Mouse (Mus musculus): ENCODE results near the gene Ly9. TPM values are rescaled to one million over a fixed set of nuclear protein-coding genes. Genes with fewer than 3 reads are reported as not detected.

The Ly9 gene
- total RNA-seq, 2 experiments from 2014 or later = not detected

- H3K27ac ChIP-seq = no peak overlapping the region
- no peak overlapping the region for H3K4me3 ChIP-seq
- DNase-seq = no peak
- no peak for TF ChIP-seq CTCF (IDR thresholded peaks at IDR 0.05)
- intact Hi-C loops (cut with DNase I) = no loop called here
Measured at GRCm38 (mm10) chr1:171627801-171628200, 20.6 kb upstream of the Ly9 start.

- Histone ChIP-seq H3K4me3 (no peak overlapping the region), H3K27ac (no peak overlapping the region)
- no peak for TF ChIP-seq CTCF (IDR thresholded peaks at IDR 0.05)
- no peak for DNase-seq
- intact Hi-C loops (cut with DNase I) = no loop called here
Measured at GRCm38 (mm10) chr1:171620091-171620490, 12.9 kb upstream of the Ly9 start.

GRCm38 (mm10) chr1:171619645-171620044 lies 12.4 kb upstream of the Ly9 start:
- intact Hi-C loops (cut with DNase I) = no loop called here
- no peak overlapping the region for H3K4me3 ChIP-seq
- no peak for DNase-seq

GRCm38 (mm10) chr1:171619001-171619400 lies 11.8 kb upstream of the Ly9 start:
- H3K27ac ChIP-seq = no peak overlapping the region
- no peak overlapping the region for H3K4me3 ChIP-seq
- intact Hi-C loops (cut with DNase I) = no loop called here
- no peak for TF ChIP-seq CTCF (IDR thresholded peaks at IDR 0.05)
- no peak for DNase-seq

More at GRCm38 (mm10) chr1:171619645-171620044, 12.4 kb upstream of the Ly9 start:
- no peak overlapping the region for H3K27ac ChIP-seq
- no peak for TF ChIP-seq CTCF (IDR thresholded peaks at IDR 0.05)

GRCm38 (mm10) chr1:171616881-171617515 lies 9.8 kb upstream of the Ly9 start:
- no peak for TF ChIP-seq CTCF (IDR thresholded peaks at IDR 0.05)
- DNase-seq = no peak
- intact Hi-C loops (cut with DNase I) = no loop called here
- Histone ChIP-seq H3K27ac (no peak overlapping the region), H3K4me3 (no peak overlapping the region)

GRCm38 (mm10) chr1:171613962-171614361 lies 6.8 kb upstream of the Ly9 start:
- DNase-seq = no peak
- Histone ChIP-seq H3K4me3 (no peak overlapping the region), H3K27ac (no peak overlapping the region)
- TF ChIP-seq CTCF (IDR thresholded peaks at IDR 0.05) = peak; percentile 50
- intact Hi-C loops (cut with DNase I) = no loop called here

- DNase-seq = no peak
- H3K27ac ChIP-seq = no peak overlapping the region
- H3K4me3 ChIP-seq = no peak overlapping the region
- TF ChIP-seq CTCF (IDR thresholded peaks at IDR 0.05) = no peak
- intact Hi-C loops (cut with DNase I) = no loop called here
Measured at GRCm38 (mm10) chr1:171610781-171611180, 3.6 kb upstream of the Ly9 start.

GRCm38 (mm10) chr1:171610026-171610425 lies 2.8 kb upstream of the Ly9 start:
- no peak for DNase-seq
- H3K4me3 ChIP-seq = no peak overlapping the region
- intact Hi-C loops (cut with DNase I) = no loop called here
- peak; percentile 10; the same call in 1 of the 2 replicates for TF ChIP-seq CTCF (IDR thresholded peaks at IDR 0.05)
- no peak overlapping the region for H3K27ac ChIP-seq

- intact Hi-C loops (cut with DNase I) = no loop called here
- no peak for DNase-seq
- H3K4me3 ChIP-seq = no peak overlapping the region
- no peak overlapping the region for H3K27ac ChIP-seq
- no peak for TF ChIP-seq CTCF (IDR thresholded peaks at IDR 0.05)
Measured at GRCm38 (mm10) chr1:171606656-171607055, 554 bp downstream of the Ly9 start.

GRCm38 (mm10) chr1:171604686-171605085 lies 2.5 kb downstream of the Ly9 start:
- no peak for TF ChIP-seq CTCF (IDR thresholded peaks at IDR 0.05)
- intact Hi-C loops (cut with DNase I) = no loop called here
- DNase-seq = no peak

GRCm38 (mm10) chr1:171584584-171584983 lies 22.6 kb downstream of the Ly9 start:
- DNase-seq = no peak
- intact Hi-C loops (cut with DNase I) = no loop called here
- Histone ChIP-seq H3K27ac (no peak overlapping the region), H3K4me3 (no peak overlapping the region)
- no peak for TF ChIP-seq CTCF (IDR thresholded peaks at IDR 0.05)

More at GRCm38 (mm10) chr1:171604686-171605085, 2.5 kb downstream of the Ly9 start:
- H3K27ac ChIP-seq = no peak overlapping the region
- H3K4me3 ChIP-seq = no peak overlapping the region

GRCm38 (mm10) chr1:171577168-171577567 lies 30.0 kb downstream of the Ly9 start:
- intact Hi-C loops (cut with DNase I) = loop anchor here (5.0 kb wide), 1 partner anchor 65 kb away; no protein-coding TSS in a partner anchor
- no peak for DNase-seq
- Histone ChIP-seq H3K4me3 (no peak overlapping the region), H3K27ac (no peak overlapping the region)
- no peak for TF ChIP-seq CTCF (IDR thresholded peaks at IDR 0.05)

- no peak for TF ChIP-seq CTCF (IDR thresholded peaks at IDR 0.05)
- no peak for DNase-seq
- H3K4me3 ChIP-seq = no peak overlapping the region
- intact Hi-C loops (cut with DNase I) = loop anchor here (5.0 to 10.0 kb wide), 2 partner anchors 66 to 204 kb away; partner anchors contain the start of genes Alyref2 and Klhdc9
- no peak overlapping the region for H3K27ac ChIP-seq
Measured at GRCm38 (mm10) chr1:171568436-171568835, 38.8 kb downstream of the Ly9 start.

GRCm38 (mm10) chr1:171566777-171567176 lies 40.4 kb downstream of the Ly9 start:
- intact Hi-C loops (cut with DNase I) = loop anchor here (2.0 to 10.0 kb wide), 3 partner anchors 64 to 202 kb away; partner anchors contain the start of genes Alyref2 and Klhdc9
- TF ChIP-seq CTCF (IDR thresholded peaks at IDR 0.05) = peak; percentile 81
- DNase-seq = peak; percentile 44
- no peak overlapping the region for H3K27ac ChIP-seq
- no peak overlapping the region for H3K4me3 ChIP-seq

Measured in gastrocnemius, adult 2 months (tissue).